Mouse (Mus musculus) embryonic facial prominence, embryonic 11.5 days (tissue): ENCODE results near the gene Ccdc85c. TPM values are rescaled to one million over a fixed set of nuclear protein-coding genes. Genes with fewer than 3 reads are reported as not detected.

Experiments used
- ATAC-seq: fragments of 200-750 bp; cut with Nextera tagmentation; replicated peaks from 2 replicates; pipeline ENCODE4 v1.8.0; 2017; ENCODE audit warnings: low read depth; ENCODE audit not compliant: insufficient number of reproducible peaks, low FRiP score, low TSS enrichment
- DNase-seq: peaks from one replicate; pipeline ENCODE4 v3.0.0-alpha.2; 2015; ENCODE audit warnings: low spot score
- H3K27ac ChIP-seq: fragments of 300-500 bp; sonication (generic); replicated peaks from 2 replicates; pipeline ENCODE4 v1.5.1; 2014; ENCODE audit warnings: mild to moderate bottlenecking, low read depth, low read length, control low read depth
- H3K27me3 ChIP-seq: fragments of 300-500 bp; sonication (generic); 2 replicates; pipeline ENCODE4 v1.6.1; 2014; ENCODE audit warnings: mild to moderate bottlenecking, low read length, moderate library complexity, mixed read lengths; ENCODE audit not compliant: control insufficient read depth, insufficient read depth
- H3K36me3 ChIP-seq: fragments of 300-500 bp; sonication (generic); replicated peaks from 2 replicates; pipeline ENCODE4 v1.6.1; 2014; ENCODE audit warnings: low read depth, mild to moderate bottlenecking, low read length, moderate library complexity, mixed read lengths; ENCODE audit not compliant: control insufficient read depth, insufficient read depth
- H3K4me1 ChIP-seq: fragments of 300-500 bp; sonication (generic); 2 replicates; pipeline ENCODE4 v1.6.1; 2014; ENCODE audit warnings: low read length, mixed read lengths; ENCODE audit not compliant: control insufficient read depth, insufficient read depth
- H3K4me2 ChIP-seq: fragments of 300-500 bp; sonication (generic); 2 replicates; pipeline ENCODE4 v1.6.1; 2014; ENCODE audit warnings: low read depth, mild to moderate bottlenecking, control low read depth, low read length, moderate library complexity
- H3K4me3 ChIP-seq: fragments of 300-500 bp; sonication (generic); 2 replicates; pipeline ENCODE4 v1.5.1; 2014; ENCODE audit warnings: low read depth, low read length, control low read depth
- H3K9ac ChIP-seq: fragments of 300-500 bp; sonication (generic); replicated peaks from 2 replicates; pipeline ENCODE4 v1.6.1; 2014; ENCODE audit warnings: mild to moderate bottlenecking, control low read depth, low read length
- H3K9me3 ChIP-seq: fragments of 300-500 bp; sonication (generic); replicated peaks from 2 replicates; pipeline ENCODE4 v1.6.1; 2016; ENCODE audit warnings: mild to moderate bottlenecking, low read length, inconsistent platforms, mixed read lengths; ENCODE audit not compliant: control insufficient read depth
- WGBS: fragments of 180-500 bp; shearing (Covaris S2); extraction: QIAGEN DNeasy Blood & Tissue Kit; methylation state at CpG from one replicate; pipeline ENCODE4 v1.1.7; 2014; 5-methylcytosine and 5-hydroxymethylcytosine counted together
- polyA plus RNA-seq: library from polyadenylated mRNA; unstranded; fragments of >200 nt; fragmentation: Nextera tagmentation; extraction: Ambion mirVana; gene quantifications from 2 replicates; pipeline ENCODE4 v1.2.1, GENCODE M21; 2014

Ccdc85c gene
- polyA plus RNA-seq, 1 experiment from 2014 or later: 9.8 TPM

GRCm38 (mm10) chr12:108313244-108313772 lies 38.1 kb upstream of the Ccdc85c start:
- ATAC-seq: no peak
- Histone ChIP-seq H3K9me3 (no peaks in the 10 kb centered on the region), H3K4me1 (peaks cover 2% of the 10 kb centered on the region), H3K9ac (no peak overlapping the region), H3K27ac (no peak overlapping the region), H3K4me2 (no peak overlapping the region), H3K4me3 (no peak overlapping the region), H3K27me3 (peaks cover 26% of the 10 kb centered on the region), H3K36me3 (no peaks in the 10 kb centered on the region)
- WGBS: 83% methylated on average over 1 of the region's 1 CpGs
- no peak for DNase-seq

GRCm38 (mm10) chr12:108312432-108312851 lies 37.2 kb upstream of the Ccdc85c start:
- ATAC-seq: no peak

GRCm38 (mm10) chr12:108311741-108312290 lies 36.6 kb upstream of the Ccdc85c start:
- no peaks in the 10 kb centered on the region for H3K4me1 ChIP-seq
- H3K27me3 ChIP-seq: peaks cover 16% of the 10 kb centered on the region
- ATAC-seq: no peak
- 88% methylated on average over 27 of the region's 27 CpGs for whole genome bisulfite sequencing
- H3K4me2 ChIP-seq: no peak overlapping the region
- no peak overlapping the region for H3K27ac ChIP-seq
- no peak for DNase-seq
- no peak overlapping the region for H3K9ac ChIP-seq
- H3K9me3 ChIP-seq: no peaks in the 10 kb centered on the region
- no peak overlapping the region for H3K4me3 ChIP-seq
- H3K36me3 ChIP-seq: no peaks in the 10 kb centered on the region

More at GRCm38 (mm10) chr12:108312432-108312851, 37.2 kb upstream of the Ccdc85c start:
- Histone ChIP-seq H3K36me3 (no peaks in the 10 kb centered on the region), H3K27me3 (peaks cover 19% of the 10 kb centered on the region), H3K27ac (no peak overlapping the region), H3K4me1 (no peaks in the 10 kb centered on the region), H3K9ac (no peak overlapping the region), H3K9me3 (no peaks in the 10 kb centered on the region), H3K4me3 (no peak overlapping the region), H3K4me2 (no peak overlapping the region)
- 32% methylated on average over 6 of the region's 6 CpGs for WGBS
- no peak for DNase-seq

- Histone ChIP-seq H3K27ac (no peak overlapping the region), H3K4me3 (no peak overlapping the region), H3K4me1 (no peaks in the 10 kb centered on the region), H3K4me2 (no peak overlapping the region), H3K27me3 (peaks cover 13% of the 10 kb centered on the region), H3K9me3 (no peaks in the 10 kb centered on the region), H3K9ac (no peak overlapping the region), H3K36me3 (no peaks in the 10 kb centered on the region)
- ATAC-seq (no peak), DNase-seq (no peak)
- WGBS: 80% methylated on average over 7 of the region's 7 CpGs
Measured at GRCm38 (mm10) chr12:108310456-108311027, 35.3 kb upstream of the Ccdc85c start.

- no peak for ATAC-seq
- 83% methylated on average over 4 of the region's 4 CpGs for WGBS
- Histone ChIP-seq H3K27me3 (peaks cover 16% of the 10 kb centered on the region), H3K4me1 (no peaks in the 10 kb centered on the region), H3K36me3 (no peaks in the 10 kb centered on the region), H3K4me2 (no peak overlapping the region), H3K4me3 (no peak overlapping the region), H3K9ac (no peak overlapping the region), H3K27ac (no peak overlapping the region), H3K9me3 (no peaks in the 10 kb centered on the region)
- DNase-seq: no peak
Measured at GRCm38 (mm10) chr12:108310041-108310440, 34.8 kb upstream of the Ccdc85c start.

- Histone ChIP-seq H3K4me1 (no peaks in the 10 kb centered on the region), H3K4me2 (no peak overlapping the region), H3K9me3 (no peaks in the 10 kb centered on the region), H3K4me3 (no peak overlapping the region), H3K36me3 (no peaks in the 10 kb centered on the region), H3K27me3 (peaks cover 16% of the 10 kb centered on the region), H3K27ac (no peak overlapping the region), H3K9ac (no peak overlapping the region)
- 49% methylated on average over 8 of the region's 8 CpGs for WGBS
- DNase-seq (no peak), ATAC-seq (no peak)
Measured at GRCm38 (mm10) chr12:108309116-108309794, 34.0 kb upstream of the Ccdc85c start.

GRCm38 (mm10) chr12:108308363-108308856 lies 33.2 kb upstream of the Ccdc85c start:
- Histone ChIP-seq H3K4me1 (no peaks in the 10 kb centered on the region), H3K4me3 (no peak overlapping the region), H3K4me2 (no peak overlapping the region), H3K36me3 (no peaks in the 10 kb centered on the region), H3K27ac (no peak overlapping the region), H3K9me3 (no peaks in the 10 kb centered on the region), H3K9ac (no peak overlapping the region), H3K27me3 (peaks cover 16% of the 10 kb centered on the region)
- no peak for DNase-seq
- ATAC-seq: no peak
- 86% methylated on average over 16 of the region's 16 CpGs for WGBS

GRCm38 (mm10) chr12:108307553-108307952 lies 32.3 kb upstream of the Ccdc85c start:
- DNase-seq: peak; percentile 71
- no peaks in the 10 kb centered on the region for H3K9me3 ChIP-seq
- H3K4me3 ChIP-seq: no peak overlapping the region
- H3K36me3 ChIP-seq: no peaks in the 10 kb centered on the region
- peaks cover 16% of the 10 kb centered on the region for H3K27me3 ChIP-seq
- no peak overlapping the region for H3K27ac ChIP-seq
- H3K4me1 ChIP-seq: no peaks in the 10 kb centered on the region
- no peak for ATAC-seq
- H3K4me2 ChIP-seq: no peak overlapping the region
- 17% methylated on average over 14 of the region's 14 CpGs for WGBS
- no peak overlapping the region for H3K9ac ChIP-seq
